Mouse (Mus musculus) induced T-regulatory cell, adult 2 months (primary cell): ENCODE results near the gene Prr32.

Experiments
- DNase-seq: peaks from one replicate; pipeline ENCODE4 v3.0.0-alpha.2; 2012; ENCODE audit warnings: low read depth

Prr32 gene

GRCm38 (mm10) chrX:45090604-45091003 lies at the start of gene Prr32:
Gene Prr32, plus strand, starts transcription at chrX:45090904.
- DNase-seq: no peak
